Mouse (Mus musculus): ENCODE data around the gene Olfr668. TPM values are rescaled to one million over a fixed set of nuclear protein-coding genes. Genes with fewer than 3 reads are reported as not detected.

Olfr668 gene
- polyA plus RNA-seq, 1 experiment, result not detected

DNA sequence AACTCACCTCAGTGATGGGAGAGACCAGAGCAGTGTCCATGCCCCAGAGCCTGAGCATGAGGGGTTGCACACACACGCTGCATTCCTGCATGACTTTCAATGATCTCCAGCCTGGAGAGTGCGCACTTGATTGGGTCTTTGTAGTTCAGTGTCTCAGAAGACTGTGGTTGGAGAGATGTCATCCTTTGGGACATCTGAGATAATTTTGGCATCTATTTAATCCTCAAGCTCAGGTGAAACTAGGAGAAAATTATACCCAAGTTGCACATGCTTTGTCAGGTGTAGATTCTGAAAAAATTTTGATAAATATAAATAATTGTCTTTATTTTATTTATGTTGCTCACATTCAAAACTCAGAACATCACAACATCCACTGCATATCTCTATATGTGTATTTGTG, 32.0 kb downstream of the Olfr668 start, which contains the start of gene Olfr666:
Gene Olfr666, minus strand, starts transcription at position 101 of the 400 bp plus-strand sequence.
- H3K9ac ChIP-seq (ENCODE audit: low read depth, poor library complexity, severe bottlenecking), result no peak within 1 kb of the TSS
- no peaks in the 10 kb centered on the region for H3K27me3 ChIP-seq (ENCODE audit: control insufficient read depth, insufficient read depth, low read length, poor library complexity, severe bottlenecking)
- H3K4me3 ChIP-seq (ENCODE audit: low read depth, low read length), result no peak within 1 kb of the TSS

DNA sequence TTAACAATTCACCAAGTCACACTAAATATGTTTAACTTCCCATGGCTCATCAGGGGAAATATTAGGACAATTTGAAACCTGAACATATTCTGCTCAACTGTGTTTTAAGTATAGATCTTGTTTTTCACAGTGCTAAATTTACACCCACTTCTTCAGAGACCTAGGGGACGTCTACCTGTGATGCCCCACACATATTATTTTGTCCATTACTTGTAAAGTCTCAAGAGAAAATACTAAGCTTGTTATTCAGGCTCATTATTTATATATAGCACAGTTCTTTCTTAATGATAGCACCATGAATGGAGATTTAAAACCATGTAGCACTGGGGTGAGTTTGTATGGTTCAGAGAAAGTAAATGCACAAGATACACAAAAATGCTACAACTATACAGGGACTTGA, 50.1 kb downstream of the Olfr668 start, which contains the start of gene Olfr665:
Gene Olfr665, plus strand, starts transcription at position 301 of the 400 bp plus-strand sequence.
- H3K36me3 ChIP-seq (ENCODE audit: control insufficient read depth, insufficient read depth, low read length, poor library complexity, severe bottlenecking), result no peaks in the 10 kb centered on the region
- no peaks in the 10 kb centered on the region for H3K4me1 ChIP-seq (ENCODE audit: control insufficient read depth, insufficient read depth, low read length)
- no peak within 1 kb of the TSS for H3K27ac ChIP-seq (ENCODE audit: insufficient read depth, low read length)
- H3K9ac ChIP-seq (ENCODE audit: low read depth, poor library complexity, severe bottlenecking), result no peak within 1 kb of the TSS
- no peaks in the 10 kb centered on the region for H3K9me3 ChIP-seq (replicated peaks; ENCODE audit: control insufficient read depth, insufficient read depth, low read length, poor library complexity, severe bottlenecking)
- TF ChIP-seq CTCF (IDR thresholded peaks at IDR 0.05; ENCODE audit: low read depth, low read length), result no peak
- H3K27me3 ChIP-seq (ENCODE audit: control insufficient read depth, insufficient read depth, low read length, poor library complexity, severe bottlenecking), result no peaks in the 10 kb centered on the region
- H3K4me3 ChIP-seq (ENCODE audit: low read depth, low read length), result no peak within 1 kb of the TSS

More for the DNA sequence above, 32.0 kb downstream of the Olfr668 start, which contains the start of gene Olfr666:
- Histone ChIP-seq H3K27ac (ENCODE audit: insufficient read depth, low read length) (no peak within 1 kb of the TSS), H3K36me3 (ENCODE audit: control insufficient read depth, insufficient read depth, low read length, poor library complexity, severe bottlenecking) (no peaks in the 10 kb centered on the region), H3K4me1 (ENCODE audit: control insufficient read depth, insufficient read depth, low read length) (no peaks in the 10 kb centered on the region), H3K9me3 (replicated peaks; ENCODE audit: control insufficient read depth, insufficient read depth, low read length, poor library complexity, severe bottlenecking) (no peaks in the 10 kb centered on the region)
- TF ChIP-seq EP300 (IDR thresholded peaks at IDR 0.05; ENCODE audit: insufficient read depth, low read depth, low read length) (no peak), POLR2A (IDR thresholded peaks at IDR 0.05; ENCODE audit: insufficient read depth, low read length) (no peak), CTCF (IDR thresholded peaks at IDR 0.05; ENCODE audit: low read depth, low read length) (no peak)

Other genes starting within 250 kb of the Olfr668 start
- not detected in 2 replicates for gene Olfr661, start 241.6 kb downstream of the Olfr668 start, polyA plus RNA-seq (2011; ENCODE audit: insufficient read depth, insufficient read length, low read depth, missing spikeins)
- not detected in 2 replicates for gene Usp17le, start 150.6 kb downstream of the Olfr668 start, polyA plus RNA-seq (2011; ENCODE audit: insufficient read depth, insufficient read length, low read depth, missing spikeins)
- gene Usp17lb, start 85.5 kb downstream of the Olfr668 start, polyA plus RNA-seq (2011; ENCODE audit: insufficient read depth, insufficient read length, low read depth, missing spikeins), result not detected in 2 replicates
- 0.29 TPM in 1 of 2 replicates, not detected in the other for gene Usp17la, start 71.0 kb downstream of the Olfr668 start, polyA plus RNA-seq (2011; ENCODE audit: insufficient read depth, insufficient read length, low read depth, missing spikeins)
- gene Olfr665, start 50.0 kb downstream of the Olfr668 start, polyA plus RNA-seq (2011; ENCODE audit: insufficient read depth, insufficient read length, low read depth, missing spikeins), result not detected in 2 replicates
- not detected in 2 replicates for gene Olfr666, start 32.1 kb downstream of the Olfr668 start, polyA plus RNA-seq (2011; ENCODE audit: insufficient read depth, insufficient read length, low read depth, missing spikeins)
- not detected in 2 replicates for gene Olfr667, start 6.6 kb downstream of the Olfr668 start, polyA plus RNA-seq (2011; ENCODE audit: insufficient read depth, insufficient read length, low read depth, missing spikeins)
- gene Olfr669, start 6.2 kb upstream of the Olfr668 start, polyA plus RNA-seq (2011; ENCODE audit: insufficient read depth, insufficient read length, low read depth, missing spikeins), result not detected in 2 replicates
- not detected in 2 replicates for gene Olfr670, start 34.6 kb upstream of the Olfr668 start, polyA plus RNA-seq (2011; ENCODE audit: insufficient read depth, insufficient read length, low read depth, missing spikeins)
- not detected in 2 replicates for gene Olfr671, start 51.1 kb upstream of the Olfr668 start, polyA plus RNA-seq (2011; ENCODE audit: insufficient read depth, insufficient read length, low read depth, missing spikeins)
- gene Olfr672, start 74.0 kb upstream of the Olfr668 start, polyA plus RNA-seq (2011; ENCODE audit: insufficient read depth, insufficient read length, low read depth, missing spikeins), result not detected in 2 replicates
- not detected in 2 replicates for gene Olfr675, start 100.4 kb upstream of the Olfr668 start, polyA plus RNA-seq (2011; ENCODE audit: insufficient read depth, insufficient read length, low read depth, missing spikeins)
- gene Olfr676, start 104.6 kb upstream of the Olfr668 start, polyA plus RNA-seq (2011; ENCODE audit: insufficient read depth, insufficient read length, low read depth, missing spikeins), result not detected in 2 replicates
- not detected in 2 replicates for gene Olfr677, start 123.3 kb upstream of the Olfr668 start, polyA plus RNA-seq (2011; ENCODE audit: insufficient read depth, insufficient read length, low read depth, missing spikeins)
- gene Olfr678, start 136.4 kb upstream of the Olfr668 start, polyA plus RNA-seq (2011; ENCODE audit: insufficient read depth, insufficient read length, low read depth, missing spikeins), result not detected in 2 replicates
- not detected in 2 replicates for gene Olfr679, start 153.1 kb upstream of the Olfr668 start, polyA plus RNA-seq (2011; ENCODE audit: insufficient read depth, insufficient read length, low read depth, missing spikeins)
- gene Olfr680-ps1, start 164.8 kb upstream of the Olfr668 start, polyA plus RNA-seq (2011; ENCODE audit: insufficient read depth, insufficient read length, low read depth, missing spikeins), result not detected in 2 replicates
- gene Olfr681, start 188.8 kb upstream of the Olfr668 start, polyA plus RNA-seq (2011; ENCODE audit: insufficient read depth, insufficient read length, low read depth, missing spikeins), result not detected in 2 replicates
- not detected in 2 replicates for gene Olfr683, start 219.0 kb upstream of the Olfr668 start, polyA plus RNA-seq (2011; ENCODE audit: insufficient read depth, insufficient read length, low read depth, missing spikeins)
- not detected in 2 replicates for gene Olfr684, start 235.6 kb upstream of the Olfr668 start, polyA plus RNA-seq (2011; ENCODE audit: insufficient read depth, insufficient read length, low read depth, missing spikeins)